8 mouse cellular contexts compared by ENCODE assay signal in genomic region chr4:95053791-95054117, GRCm38 (mm10). TPM values are rescaled to one million over a fixed set of nuclear protein-coding genes. Genes with fewer than 3 reads are reported as not detected.
A peak's percentile ranks its signal among the peaks of the same experiment; 100 is the strongest.
DNase-seq lines count a peak whose midpoint lies in the region; ATAC-seq lines count a peak whose summit lies in the region.

No protein-coding gene starts in this region.

- H3K27ac ChIP-seq in forebrain, embryonic 12.5 days = peak overlapping the region; percentile 97
- peak overlapping the region; percentile 34; the same call in 1 of the 2 replicates for H3K27ac ChIP-seq in liver, embryonic 16.5 days (ENCODE audit: low read length)

- peak overlapping the region; percentile 85 for H3K4me3 ChIP-seq in forebrain, embryonic 12.5 days (replicated peaks)
- peak overlapping the region; percentile 66 for H3K4me3 ChIP-seq in liver, embryonic 16.5 days (ENCODE audit: low read depth, low read length)

- H3K4me2 ChIP-seq in forebrain, embryonic 12.5 days = peak overlapping the region; percentile 90
- H3K4me2 ChIP-seq in liver, embryonic 16.5 days (ENCODE audit: low read depth, low read length) = peak overlapping the region; percentile 64

- no peaks in the 10 kb centered on the region for H3K36me3 ChIP-seq in forebrain, embryonic 12.5 days (replicated peaks)
- no peaks in the 10 kb centered on the region for H3K36me3 ChIP-seq in liver, embryonic 16.5 days (ENCODE audit: control insufficient read depth, insufficient read depth)

- H3K27me3 ChIP-seq in forebrain, embryonic 12.5 days = no peaks in the 10 kb centered on the region
- H3K27me3 ChIP-seq in liver, embryonic 16.5 days (ENCODE audit: control insufficient read depth, insufficient read depth, low read depth, low read length) = peaks cover 41% of the 10 kb centered on the region

- 3% methylated on average over 6 of the region's 6 CpGs for WGBS in forebrain, embryonic 12.5 days
- WGBS in liver, embryonic 16.5 days (ENCODE audit: insufficient replicate concordance) = 1% methylated on average over 6 of the region's 6 CpGs

- peaks cover 23% of the 10 kb centered on the region for H3K4me1 ChIP-seq in forebrain, embryonic 12.5 days
- peaks cover 5% of the 10 kb centered on the region; the same call in 1 of the 2 replicates for H3K4me1 ChIP-seq in liver, embryonic 16.5 days (ENCODE audit: control insufficient read depth, low read depth, low read length)

- no peaks in the 10 kb centered on the region for H3K9me3 ChIP-seq in forebrain, embryonic 12.5 days
- no peaks in the 10 kb centered on the region for H3K9me3 ChIP-seq in liver, embryonic 16.5 days (replicated peaks; ENCODE audit: control insufficient read depth, low read length)

- intact Hi-C loops in heart, postnatal 10 days (cut with DNase I) = loop anchor here (1.0 to 5.0 kb wide), 7 partner anchors 108 to 689 kb away; no protein-coding TSS in a partner anchor

- DNase-seq in B cell, adult 2 months = peak; percentile 40 to 47
- DNase-seq in adrenal gland, postnatal 36 days = peak; percentile 88 to 95
- DNase-seq in heart, postnatal 10 days = peak; percentile 88
- peak; percentile 73 for DNase-seq in layer of hippocampus, adult 11-12 months (ENCODE audit: low spot score)
- DNase-seq in ovary, postnatal 14 days (ENCODE audit: low spot score) = peak; percentile 59
- DNase-seq in urinary bladder, postnatal 14 days (ENCODE audit: low spot score) = peak; percentile 70

- ATAC-seq in forebrain, embryonic 12.5 days (ENCODE audit: low FRiP score) = no peak
- ATAC-seq in liver, embryonic 16.5 days (ENCODE audit: low read depth) = no peak

- H3K9ac ChIP-seq in forebrain, embryonic 12.5 days = peak overlapping the region; percentile 64
- H3K9ac ChIP-seq in liver, embryonic 16.5 days (ENCODE audit: low read depth, low read length) = peak overlapping the region; percentile 41

RNA-seq across cellular contexts. Expression of gene Jun, which starts 1.7 kb away (rescaled TPM):
- 100 to 1,000 TPM; 145 to 309 TPM for total RNA-seq in adrenal gland, postnatal 36 days (2021)
- polyA plus RNA-seq in forebrain, embryonic 12.5 days (2016; fragmentation: Nextera tagmentation; extraction: Ambion mirVana) = 101 and 107 TPM in 2 replicates
- 10 to 100 TPM; 58.9 to 65.6 TPM for total RNA-seq in heart, postnatal 10 days (2021)
- polyA plus RNA-seq in liver, embryonic 16.5 days (2015; fragmentation: Nextera tagmentation; extraction: Ambion mirVana) = 4.5 and 5.5 TPM in 2 replicates
